Mouse (Mus musculus) heart, embryonic 10.5 days (tissue): ENCODE measurements around the gene Elp6. TPM values are rescaled to one million over a fixed set of nuclear protein-coding genes. Genes with fewer than 3 reads are reported as not detected.

ENCODE experiments used
- DNase-seq: peaks from one replicate; pipeline ENCODE4 v3.0.0-alpha.2; 2017; ENCODE audit warnings: low spot score
- H3K27ac ChIP-seq: fragments of 300-500 bp; sonication (generic); 2 replicates; pipeline ENCODE4 v1.5.1; 2016; ENCODE audit warnings: mild to moderate bottlenecking
- H3K27me3 ChIP-seq: fragments of 300-500 bp; sonication (generic); 2 replicates; pipeline ENCODE4 v1.6.1; 2016; ENCODE audit warnings: mild to moderate bottlenecking; ENCODE audit not compliant: poor library complexity, insufficient read depth, severe bottlenecking
- H3K36me3 ChIP-seq: fragments of 300-500 bp; sonication (generic); 2 replicates; pipeline ENCODE4 v1.6.1; 2016; ENCODE audit warnings: mild to moderate bottlenecking, moderate library complexity
- H3K4me1 ChIP-seq: fragments of 300-500 bp; sonication (generic); 2 replicates; pipeline ENCODE4 v1.6.1; 2016; ENCODE audit warnings: mild to moderate bottlenecking
- H3K4me3 ChIP-seq: fragments of 300-500 bp; sonication (generic); 2 replicates; pipeline ENCODE4 v1.5.1; 2016; ENCODE audit warnings: mild to moderate bottlenecking, moderate library complexity
- H3K9me3 ChIP-seq: fragments of 300-500 bp; sonication (generic); 2 replicates; pipeline ENCODE4 v1.6.1; 2016; ENCODE audit warnings: mild to moderate bottlenecking, moderate library complexity
- WGBS: fragments of 180-500 bp; shearing (Covaris S2); methylation state at CpG from one replicate; pipeline ENCODE4 v1.1.7; 2016; 5-methylcytosine and 5-hydroxymethylcytosine counted together
- polyA plus RNA-seq: library from polyadenylated mRNA; unstranded; fragments of >200 nt; fragmentation: Nextera tagmentation; extraction: Ambion mirVana; gene quantifications from 2 replicates; pipeline ENCODE4 v1.2.1, GENCODE M21; 2016

Elp6 gene
- polyA plus RNA-seq, result 22.1 and 32.3 TPM in 2 replicates

DNA sequence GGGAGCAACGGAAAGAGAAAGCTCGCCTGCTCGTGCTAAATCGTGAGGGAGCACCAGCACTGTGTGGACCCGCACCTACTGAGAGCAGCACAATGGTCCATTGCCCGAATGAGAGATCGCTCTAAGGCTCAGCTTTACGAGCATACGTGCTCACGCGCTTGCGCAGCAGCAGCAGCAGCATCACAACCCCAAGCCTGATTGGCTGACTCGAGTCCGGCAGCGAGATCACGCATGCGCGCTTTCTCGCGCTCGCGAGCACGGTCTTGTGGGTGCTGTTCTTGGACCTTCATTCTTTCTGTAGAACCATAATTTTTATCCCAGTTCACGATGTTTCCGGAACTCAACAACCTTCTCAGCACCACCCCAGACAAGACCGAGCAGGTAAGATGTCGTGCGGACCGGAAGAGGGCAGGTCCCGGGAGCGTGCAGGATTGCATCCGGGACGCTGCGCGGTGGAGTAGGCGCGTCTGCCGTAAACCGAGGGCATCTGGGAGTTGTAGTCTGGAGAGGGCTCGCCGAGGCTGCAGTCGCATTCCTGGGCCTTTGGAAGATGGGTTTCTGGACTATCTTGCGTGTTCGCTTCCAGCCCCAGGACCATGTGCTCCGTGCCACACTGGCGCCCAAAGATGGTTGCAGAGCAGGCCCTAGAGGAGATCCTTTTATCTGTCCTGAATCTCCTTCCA is at the start of gene Elp6:
TSS of gene Elp6 (plus strand) at position 205 of the 683 bp plus-strand sequence.
- Histone ChIP-seq H3K27me3 (no peaks in the 10 kb centered on the region), H3K4me1 (peaks cover 15% of the 10 kb centered on the region), H3K27ac (peak within 1 kb of the TSS; percentile 95), H3K9me3 (no peaks in the 10 kb centered on the region), H3K36me3 (peaks cover 11% of the 10 kb centered on the region), H3K4me3 (peak within 1 kb of the TSS; percentile 67)
- under 1% methylated on average over 46 of the region's 46 CpGs for WGBS
- DNase-seq, result peak; percentile 97

DNA sequence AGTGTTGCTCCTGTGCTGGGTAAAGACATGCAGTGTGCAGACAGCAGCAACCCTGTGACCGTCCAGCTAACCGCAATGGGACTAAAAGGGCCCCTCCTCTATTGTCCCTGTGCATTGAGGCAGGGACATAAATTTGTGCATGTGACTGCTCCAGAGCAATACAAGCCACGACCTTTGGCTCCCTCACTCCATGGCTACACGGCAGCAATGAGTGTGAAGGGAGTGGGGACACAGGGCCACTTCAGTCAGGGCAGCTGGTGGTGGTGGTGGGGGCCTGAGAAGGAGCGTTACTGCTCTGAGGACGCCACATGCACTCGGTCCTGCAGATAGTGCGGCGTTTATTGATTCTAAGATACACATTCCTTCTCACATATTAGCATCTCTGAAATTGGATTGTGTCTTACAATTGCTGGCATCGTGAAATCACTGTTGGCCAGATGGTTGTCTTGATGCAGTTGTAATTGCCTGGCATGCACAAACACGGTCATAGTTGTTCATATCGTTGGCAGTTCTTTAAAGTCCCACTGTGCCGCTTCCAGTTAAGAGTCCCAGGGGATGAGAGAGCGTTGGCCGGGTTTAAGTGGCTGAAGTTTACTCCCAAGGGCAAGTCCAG is 49.5 kb upstream of the Elp6 start:
- peaks cover 5% of the 10 kb centered on the region; the same call in 1 of the 2 replicates for H3K4me1 ChIP-seq

DNA sequence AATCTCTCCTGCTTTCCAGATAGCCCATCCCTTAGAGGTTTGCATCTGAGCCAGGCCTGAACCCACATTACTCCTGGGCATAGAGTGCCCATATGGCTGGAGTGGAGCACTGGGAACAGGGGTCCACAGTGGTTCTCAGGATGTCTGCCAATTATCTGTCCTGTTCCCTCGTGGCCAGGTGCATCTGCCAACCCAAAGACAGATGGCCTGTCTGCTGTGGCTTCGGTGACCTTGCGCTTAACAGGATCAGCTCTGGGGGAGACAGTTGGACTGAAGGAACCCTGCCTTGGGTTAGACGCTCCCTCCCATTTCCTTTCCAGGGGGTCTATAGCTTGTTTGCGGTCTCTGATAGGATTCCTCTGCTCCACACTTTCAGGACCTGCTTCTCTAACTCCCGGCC is 46.3 kb upstream of the Elp6 start:
- Histone ChIP-seq H3K9me3 (no peaks in the 10 kb centered on the region), H3K27me3 (no peaks in the 10 kb centered on the region; the same call in 1 of the 2 replicates), H3K4me1 (peaks cover 5% of the 10 kb centered on the region; the same call in 1 of the 2 replicates), H3K36me3 (no peaks in the 10 kb centered on the region), H3K4me3 (no peak overlapping the region), H3K27ac (no peak overlapping the region)
- DNase-seq, result no peak
- WGBS, result 71% methylated on average over 6 of the region's 6 CpGs

More for the DNA sequence above, 49.5 kb upstream of the Elp6 start:
- H3K27ac ChIP-seq, result no peak overlapping the region
- no peak for DNase-seq
- WGBS, result 78% methylated on average over 15 of the region's 15 CpGs
- no peak overlapping the region for H3K4me3 ChIP-seq
- H3K36me3 ChIP-seq, result no peaks in the 10 kb centered on the region
- no peaks in the 10 kb centered on the region; the same call in 1 of the 2 replicates for H3K27me3 ChIP-seq
- no peaks in the 10 kb centered on the region for H3K9me3 ChIP-seq

DNA sequence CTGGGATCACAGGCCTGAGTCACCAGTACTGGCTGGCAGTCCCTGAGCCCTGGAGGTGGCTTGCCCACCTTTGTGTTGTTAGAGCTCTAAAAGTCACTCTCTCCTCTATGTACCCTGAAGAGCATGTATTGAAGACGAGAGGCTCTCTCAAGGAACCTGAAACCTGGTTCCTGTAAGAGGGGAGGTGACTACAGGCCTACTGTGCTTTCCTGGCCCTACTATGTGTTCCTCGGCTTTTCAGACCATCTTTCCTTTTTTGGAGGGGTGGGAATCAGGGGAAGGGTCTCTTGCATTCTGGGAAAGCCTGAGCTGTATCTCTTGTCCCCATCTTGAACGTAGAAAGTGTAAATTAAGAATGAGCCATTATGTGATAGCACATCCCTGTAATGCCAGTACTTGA is 45.9 kb upstream of the Elp6 start:
- Histone ChIP-seq H3K27ac (no peak overlapping the region), H3K9me3 (no peaks in the 10 kb centered on the region), H3K36me3 (no peaks in the 10 kb centered on the region), H3K4me1 (peaks cover 5% of the 10 kb centered on the region; the same call in 1 of the 2 replicates), H3K4me3 (no peak overlapping the region), H3K27me3 (no peaks in the 10 kb centered on the region; the same call in 1 of the 2 replicates)
- WGBS, result 63% methylated on average over 3 of the region's 3 CpGs
- DNase-seq, result no peak

DNA sequence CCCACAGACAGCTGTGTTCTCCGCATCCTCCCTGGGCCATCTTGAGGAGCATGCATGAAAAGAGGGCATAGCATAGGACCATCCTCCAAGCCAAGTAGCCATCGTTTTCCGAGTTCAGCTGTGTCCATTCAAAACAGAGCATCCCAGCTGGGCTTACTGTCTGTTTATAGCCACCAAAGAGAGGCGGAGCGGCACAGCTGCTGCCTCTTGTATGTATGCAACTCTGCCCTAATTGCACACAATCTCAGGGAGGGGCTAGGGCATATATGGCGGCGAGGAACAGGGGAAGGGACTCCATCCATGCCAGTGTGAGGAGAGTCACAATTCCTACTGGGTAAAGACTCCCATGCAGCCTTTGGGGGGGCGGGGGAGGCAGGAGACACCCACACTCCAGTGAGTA is 41.8 kb upstream of the Elp6 start:
- DNase-seq, result no peak

DNA sequence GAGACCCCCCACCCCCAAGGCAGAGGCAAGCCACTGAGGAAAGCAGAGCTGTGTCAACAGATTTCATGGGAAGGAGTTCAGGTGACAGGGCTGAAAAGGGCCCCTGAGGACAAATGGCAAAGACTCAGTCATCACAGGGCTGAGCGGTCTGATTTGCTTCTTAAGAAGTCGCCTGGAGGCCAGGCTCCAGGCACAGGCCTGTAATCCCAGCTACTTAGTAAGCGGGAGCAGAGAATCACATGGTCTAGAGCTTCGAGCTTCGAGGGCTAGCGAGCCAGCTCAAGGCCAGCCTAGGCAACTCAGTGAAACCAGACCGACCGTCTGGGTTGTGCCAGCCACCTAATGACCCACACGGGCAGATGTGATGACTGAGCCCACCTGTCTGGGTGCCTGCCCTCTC is 40.0 kb upstream of the Elp6 start:
- Histone ChIP-seq H3K9me3 (no peaks in the 10 kb centered on the region), H3K4me1 (no peaks in the 10 kb centered on the region), H3K36me3 (no peaks in the 10 kb centered on the region), H3K4me3 (no peak overlapping the region), H3K27ac (no peak overlapping the region), H3K27me3 (no peaks in the 10 kb centered on the region; the same call in 1 of the 2 replicates)
- 72% methylated on average over 9 of the region's 9 CpGs for WGBS
- no peak for DNase-seq

More for the DNA sequence above, 41.8 kb upstream of the Elp6 start:
- H3K27me3 ChIP-seq, result no peaks in the 10 kb centered on the region; the same call in 1 of the 2 replicates
- H3K4me3 ChIP-seq, result no peak overlapping the region
- no peaks in the 10 kb centered on the region for H3K4me1 ChIP-seq
- H3K36me3 ChIP-seq, result no peaks in the 10 kb centered on the region
- H3K27ac ChIP-seq, result no peak overlapping the region
- H3K9me3 ChIP-seq, result no peaks in the 10 kb centered on the region
- 85% methylated on average over 8 of the region's 8 CpGs for WGBS

DNA sequence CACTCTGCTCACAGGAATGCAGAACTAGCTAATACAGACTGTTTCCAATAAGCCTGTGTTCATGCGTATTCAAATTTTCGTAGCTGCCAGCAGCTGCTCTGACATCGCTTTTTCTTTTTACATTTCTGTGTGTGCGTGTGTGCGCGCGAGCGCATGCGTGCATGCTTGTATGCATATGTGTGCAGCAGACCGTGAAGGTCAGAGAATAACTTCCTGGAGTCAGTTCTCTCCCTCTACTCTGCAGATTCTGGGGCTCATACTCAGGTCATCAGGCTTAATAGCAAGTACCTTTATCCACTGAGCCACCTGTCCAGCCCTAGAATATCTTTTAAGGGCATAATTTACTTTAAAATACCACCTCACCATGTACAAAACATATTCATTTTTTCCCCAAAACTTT is 36.6 kb upstream of the Elp6 start:
- 95% methylated on average over 10 of the region's 10 CpGs for WGBS
- DNase-seq, result no peak
- Histone ChIP-seq H3K9me3 (no peaks in the 10 kb centered on the region), H3K36me3 (no peaks in the 10 kb centered on the region), H3K4me1 (no peaks in the 10 kb centered on the region), H3K4me3 (no peak overlapping the region), H3K27me3 (no peaks in the 10 kb centered on the region), H3K27ac (no peak overlapping the region)

DNA sequence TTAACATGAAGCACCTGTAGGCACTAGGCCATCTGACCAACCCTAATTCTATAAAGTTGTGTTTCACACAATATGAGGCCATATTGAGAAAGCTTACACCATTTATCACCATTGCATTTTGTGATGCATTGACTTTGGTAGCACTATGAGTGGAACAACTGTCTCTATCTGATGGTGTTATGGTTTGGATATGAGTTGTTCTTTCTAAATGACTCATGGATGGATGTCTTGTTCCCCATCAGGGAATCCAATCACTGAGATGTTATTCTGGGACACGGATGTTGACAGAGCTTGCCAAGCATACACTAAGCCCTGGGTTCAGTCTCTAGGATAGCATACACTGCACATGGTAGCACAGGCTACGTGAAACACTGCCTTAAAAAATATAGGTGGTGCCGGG is 32.6 kb upstream of the Elp6 start:
- no peak for DNase-seq
- no peaks in the 10 kb centered on the region for H3K27me3 ChIP-seq
- H3K9me3 ChIP-seq, result no peaks in the 10 kb centered on the region
- H3K4me1 ChIP-seq, result no peaks in the 10 kb centered on the region
- H3K27ac ChIP-seq, result no peak overlapping the region
- H3K4me3 ChIP-seq, result no peak overlapping the region
- 84% methylated on average over 3 of the region's 3 CpGs for WGBS
- H3K36me3 ChIP-seq, result no peaks in the 10 kb centered on the region

DNA sequence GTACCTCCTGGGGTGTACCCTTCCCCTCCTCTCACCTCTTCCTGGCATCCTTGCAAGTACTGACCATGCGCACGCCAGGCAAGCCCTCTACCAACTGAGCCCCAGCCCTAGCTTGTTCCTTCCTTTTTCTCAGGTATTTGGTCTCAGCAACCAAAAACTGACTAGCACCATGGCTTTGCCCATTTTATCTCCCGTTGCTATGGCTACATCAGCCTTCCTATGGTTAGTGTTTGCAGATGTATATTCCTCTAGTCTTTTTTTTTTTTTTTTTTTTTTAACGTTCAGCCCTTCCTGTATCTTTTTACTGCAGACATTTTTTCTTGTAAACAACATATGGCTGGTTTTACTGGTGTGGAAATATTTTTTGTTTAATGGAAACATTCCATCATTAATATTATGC is 31.5 kb upstream of the Elp6 start:
- no peak for DNase-seq
- Histone ChIP-seq H3K4me3 (no peak overlapping the region), H3K9me3 (no peaks in the 10 kb centered on the region), H3K27me3 (no peaks in the 10 kb centered on the region), H3K4me1 (no peaks in the 10 kb centered on the region), H3K27ac (no peak overlapping the region), H3K36me3 (no peaks in the 10 kb centered on the region)
- WGBS, result 78% methylated on average over 4 of the region's 4 CpGs

DNA sequence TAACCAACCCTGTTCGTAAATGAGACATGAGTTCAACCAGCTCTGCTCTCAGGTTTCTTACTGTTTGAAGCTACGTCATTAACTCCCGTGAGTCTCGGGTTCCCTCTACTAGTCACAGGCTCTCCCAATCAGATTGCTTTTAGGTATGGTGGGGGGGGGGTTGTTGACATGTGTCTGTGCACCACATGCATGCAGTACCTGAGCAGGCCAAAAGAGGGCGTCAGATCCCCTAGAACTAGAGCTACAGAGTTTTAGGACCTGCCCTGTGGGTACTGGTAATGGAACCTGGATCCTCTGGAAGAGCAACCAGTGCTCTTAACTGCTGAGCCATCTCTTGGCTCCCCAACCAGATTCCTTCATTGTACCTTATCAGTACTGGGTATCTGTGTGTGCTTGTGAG is 29.1 kb upstream of the Elp6 start:
- WGBS, result 71% methylated on average over 5 of the region's 5 CpGs

DNA sequence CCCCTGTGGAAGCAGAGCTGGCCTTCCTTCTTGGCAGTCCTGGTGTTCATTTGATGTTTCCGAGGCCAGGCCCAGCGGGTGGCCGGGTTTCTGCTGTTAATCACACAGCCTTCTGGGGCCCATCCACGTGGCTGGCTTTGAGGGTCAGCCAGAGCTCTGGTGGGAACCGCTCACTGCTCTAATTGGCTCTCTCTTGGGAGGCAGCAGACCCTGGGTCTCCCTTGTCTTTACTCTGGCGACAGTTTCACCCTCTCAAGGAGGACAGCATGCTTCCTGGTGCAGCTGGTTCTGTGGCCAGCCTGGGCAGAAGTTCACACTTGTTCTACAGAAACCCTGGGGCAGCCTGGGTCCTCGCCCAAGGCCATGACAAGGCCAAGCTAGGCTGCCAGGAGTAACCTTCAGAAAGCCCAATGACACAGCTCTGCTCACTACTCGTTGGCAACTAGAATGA is 27.5 kb upstream of the Elp6 start:
- 49% methylated on average over 8 of the region's 8 CpGs for WGBS
- H3K9me3 ChIP-seq, result no peaks in the 10 kb centered on the region

More for the DNA sequence above, 29.1 kb upstream of the Elp6 start:
- Histone ChIP-seq H3K27me3 (no peaks in the 10 kb centered on the region), H3K4me1 (no peaks in the 10 kb centered on the region), H3K9me3 (no peaks in the 10 kb centered on the region), H3K36me3 (no peaks in the 10 kb centered on the region), H3K27ac (no peak overlapping the region), H3K4me3 (no peak overlapping the region)
- DNase-seq, result no peak

DNA sequence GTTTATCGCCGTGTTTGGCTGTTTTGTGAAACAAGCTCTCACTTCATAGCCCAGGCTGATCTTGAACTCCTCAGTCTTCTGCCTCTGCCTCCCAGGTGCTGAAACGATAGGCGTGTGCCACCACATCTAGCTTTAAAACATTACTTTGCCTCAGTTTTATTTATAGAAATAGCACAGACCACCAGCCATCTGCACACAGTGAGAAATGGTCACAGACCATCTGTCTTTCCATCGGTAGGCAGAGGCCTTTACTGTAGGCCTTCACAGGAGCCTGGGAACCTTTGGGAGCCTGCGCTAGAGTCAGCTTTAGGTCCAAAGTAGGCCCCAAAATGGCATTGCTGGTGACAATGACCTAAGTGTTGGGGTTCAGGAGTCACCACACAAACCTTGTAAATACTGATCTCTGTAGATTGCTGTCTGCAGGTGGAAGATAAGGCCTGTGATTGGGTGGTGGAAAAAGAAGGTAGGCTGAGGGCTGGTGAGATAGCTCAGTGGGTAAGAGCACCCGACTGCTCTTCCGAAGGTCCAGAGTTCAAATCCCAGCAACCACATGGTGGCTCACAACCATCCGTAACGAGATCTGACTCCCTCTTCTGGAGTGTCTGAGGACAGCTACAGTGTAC is 20.8 kb upstream of the Elp6 start:
- H3K27me3 ChIP-seq, result no peaks in the 10 kb centered on the region
- H3K27ac ChIP-seq, result no peak overlapping the region
- no peaks in the 10 kb centered on the region for H3K4me1 ChIP-seq
- DNase-seq, result no peak
- 86% methylated on average over 8 of the region's 10 CpGs for WGBS
- no peak overlapping the region for H3K4me3 ChIP-seq
- no peaks in the 10 kb centered on the region for H3K9me3 ChIP-seq
- H3K36me3 ChIP-seq, result no peaks in the 10 kb centered on the region

More for the DNA sequence above, 27.5 kb upstream of the Elp6 start:
- Histone ChIP-seq H3K4me3 (no peak overlapping the region), H3K4me1 (no peaks in the 10 kb centered on the region), H3K27me3 (no peaks in the 10 kb centered on the region), H3K36me3 (no peaks in the 10 kb centered on the region), H3K27ac (no peak overlapping the region)
- DNase-seq, result no peak

DNA sequence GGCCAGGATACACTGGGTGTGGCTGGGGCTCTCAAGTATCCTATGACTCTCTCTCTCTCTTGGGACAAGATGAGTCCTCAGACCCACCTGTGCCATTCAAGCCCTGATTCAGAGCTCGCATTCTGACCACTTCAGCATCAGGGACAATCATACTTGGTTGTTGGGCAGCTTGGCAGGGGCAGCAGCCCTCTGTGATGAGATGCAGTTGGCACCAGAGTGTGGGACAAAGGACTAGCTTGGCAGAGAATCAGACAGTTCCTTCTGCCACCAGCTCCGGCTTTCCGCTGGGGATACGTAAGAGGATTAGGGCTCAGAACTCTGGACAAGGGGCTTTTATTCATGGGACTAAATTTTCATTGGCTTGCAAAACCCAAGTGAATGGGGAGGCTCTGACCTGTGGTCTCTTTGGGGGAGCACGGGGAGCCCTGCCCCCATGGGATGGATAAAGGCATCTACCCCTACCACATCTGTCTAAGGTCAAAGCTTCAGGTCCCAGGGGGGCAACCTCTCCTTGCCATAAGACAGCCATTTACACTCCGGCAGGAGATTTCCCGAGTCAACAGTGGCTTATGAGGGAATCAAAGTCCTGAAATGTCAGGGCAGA is 17.6 kb upstream of the Elp6 start:
- 81% methylated on average over 7 of the region's 7 CpGs for WGBS
- no peak overlapping the region for H3K4me3 ChIP-seq

More for the DNA sequence above, 17.6 kb upstream of the Elp6 start:
- Histone ChIP-seq H3K27ac (no peak overlapping the region), H3K36me3 (no peaks in the 10 kb centered on the region), H3K27me3 (no peaks in the 10 kb centered on the region), H3K9me3 (no peaks in the 10 kb centered on the region), H3K4me1 (no peaks in the 10 kb centered on the region)
- DNase-seq, result no peak
